Mouse (Mus musculus): Measurements from ENCODE around the gene Rad17.

DNA sequence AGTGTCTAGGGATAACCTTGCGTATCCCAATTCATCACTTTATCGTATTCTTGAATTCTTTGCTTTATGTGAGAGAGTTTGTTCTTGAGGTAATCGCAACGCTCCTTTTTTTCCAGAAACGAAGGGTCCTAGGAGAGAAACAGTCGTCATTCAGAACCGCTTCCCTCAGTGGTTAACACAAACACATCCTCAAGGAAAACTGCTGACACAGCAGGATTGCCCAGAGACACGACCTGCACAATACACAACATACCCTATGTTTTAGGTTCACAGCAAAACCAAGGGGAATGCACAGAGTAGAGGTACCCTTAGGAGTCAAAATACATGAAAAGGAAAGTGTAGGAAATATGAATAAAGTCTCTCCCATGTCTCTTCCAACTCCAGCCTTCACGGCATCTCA lies 53.6 kb downstream of the Rad17 start:
- no peak for TF ChIP-seq POLR2A (IDR thresholded peaks at IDR 0.05; ENCODE audit: borderline replicate concordance, control insufficient read depth, low read depth, low read length)
- TF ChIP-seq CTCF (IDR thresholded peaks at IDR 0.05; ENCODE audit: control insufficient read depth, insufficient read depth, low read length) = no peak

All from bone marrow, adult 2 months (tissue).